Mouse (Mus musculus) small intestine, adult 2 months (tissue): ENCODE data around the gene App. TPM values are rescaled to one million over a fixed set of nuclear protein-coding genes. Genes with fewer than 3 reads are reported as not detected.

ENCODE experiments used
- H3K27ac ChIP-seq: fragments of 200-500 bp; 2 replicates; pipeline ENCODE4 v1.5.1; 2012; ENCODE audit warnings: low read depth, low read length, control low read depth, inconsistent platforms; ENCODE audit not compliant: insufficient read depth
- H3K27me3 ChIP-seq: fragments of 200-500 bp; 2 replicates; pipeline ENCODE4 v1.6.1; 2012; ENCODE audit warnings: mild to moderate bottlenecking, moderate library complexity, low read length, inconsistent platforms; ENCODE audit not compliant: control insufficient read depth, insufficient read depth
- H3K36me3 ChIP-seq: fragments of 200-500 bp; 2 replicates; pipeline ENCODE4 v1.6.1; 2012; ENCODE audit warnings: mild to moderate bottlenecking, low read length, control low read depth, inconsistent platforms; ENCODE audit not compliant: control insufficient read depth, insufficient read depth
- H3K4me1 ChIP-seq: fragments of 200-500 bp; 2 replicates; pipeline ENCODE4 v1.6.1; 2012; ENCODE audit warnings: low read length, inconsistent platforms, mixed read lengths; ENCODE audit not compliant: control insufficient read depth, insufficient read depth, insufficient read length
- H3K4me3 ChIP-seq: fragments of 200-500 bp; 2 replicates; pipeline ENCODE4 v1.5.1; 2012; ENCODE audit warnings: low read depth, mild to moderate bottlenecking, control low read depth, inconsistent platforms, low read length, moderate library complexity
- CTCF ChIP-seq: fragments of 200-500 bp; IDR thresholded peaks from 2 replicates; pipeline ENCODE4 v1.5.1; 2012; ENCODE audit warnings: low read depth, mild to moderate bottlenecking, control low read depth, inconsistent platforms, low read length, moderate library complexity, mixed read lengths; ENCODE audit not compliant: insufficient replicate concordance, insufficient read length; ENCODE audit errors: extremely low read depth
- POLR2A ChIP-seq: fragments of 200-500 bp; IDR thresholded peaks from 2 replicates; pipeline ENCODE4 v1.6.1; 2012; ENCODE audit warnings: low read depth, mild to moderate bottlenecking, control low read depth, inconsistent platforms, low read length, moderate library complexity
- WGBS: fragments of 180-500 bp; shearing (Covaris S2); methylation state at CpG from one replicate; pipeline ENCODE4 v1.1.7; 2018; 5-methylcytosine and 5-hydroxymethylcytosine counted together
- polyA plus RNA-seq: library from polyadenylated mRNA; depleted of rRNA; stranded (reverse); fragments of >200 nt; gene quantifications from 2 replicates; pipeline ENCODE4 v1.2.3, GENCODE M21; 2012

The App gene
- polyA plus RNA-seq, 1 experiment = 387 TPM

GRCm38 (mm10) chr16:84919087-84919486 lies 254.5 kb downstream of the App start:
- no peak overlapping the region for H3K27ac ChIP-seq
- 88% methylated on average over 3 of the region's 3 CpGs for WGBS
- H3K4me1 ChIP-seq = no peaks in the 10 kb centered on the region
- TF ChIP-seq CTCF = no peak
- TF ChIP-seq POLR2A = no peak
- H3K4me3 ChIP-seq = no peak overlapping the region
- H3K27me3 ChIP-seq = no peaks in the 10 kb centered on the region
- H3K36me3 ChIP-seq = no peaks in the 10 kb centered on the region

DNA sequence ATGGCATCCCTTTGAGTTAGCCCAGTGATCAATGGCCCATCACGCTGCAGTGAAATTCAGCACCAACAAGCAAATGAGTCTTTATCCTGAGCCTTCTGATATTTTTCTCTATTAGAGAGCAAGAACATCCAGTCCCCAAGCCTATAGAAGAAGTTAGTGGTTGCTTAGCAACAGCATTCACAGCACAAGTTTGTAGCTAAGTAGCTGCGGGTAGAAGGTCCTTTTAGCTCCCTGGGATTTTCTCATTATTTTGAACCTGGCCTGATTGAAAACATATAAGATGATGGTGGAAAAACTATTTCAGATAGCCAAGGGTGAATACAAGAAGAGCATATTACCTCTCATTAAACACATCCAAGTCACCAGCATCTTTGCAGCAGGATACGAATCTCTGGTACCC lies 256.8 kb downstream of the App start:
- WGBS = 65% methylated on average over 3 of the region's 3 CpGs
- no peak overlapping the region for H3K4me3 ChIP-seq
- H3K27me3 ChIP-seq = no peaks in the 10 kb centered on the region
- no peaks in the 10 kb centered on the region for H3K36me3 ChIP-seq
- no peaks in the 10 kb centered on the region for H3K4me1 ChIP-seq
- no peak overlapping the region for H3K27ac ChIP-seq
- TF ChIP-seq POLR2A (no peak), CTCF (no peak)

- WGBS = 93% methylated on average over 8 of the region's 8 CpGs
- Histone ChIP-seq H3K4me3 (no peak overlapping the region), H3K27ac (no peak overlapping the region), H3K4me1 (no peaks in the 10 kb centered on the region), H3K36me3 (no peaks in the 10 kb centered on the region), H3K27me3 (no peaks in the 10 kb centered on the region)
- TF ChIP-seq POLR2A (no peak), CTCF (no peak)
These were observed 261.9 kb downstream of the App start for GRCm38 (mm10) chr16:84911477-84912165.

- no peaks in the 10 kb centered on the region for H3K36me3 ChIP-seq
- no peak for TF ChIP-seq CTCF
- no peak for TF ChIP-seq POLR2A
- no peaks in the 10 kb centered on the region for H3K4me1 ChIP-seq
- whole genome bisulfite sequencing = 85% methylated on average over 4 of the region's 4 CpGs
- H3K27ac ChIP-seq = no peak overlapping the region
- no peak overlapping the region for H3K4me3 ChIP-seq
- no peaks in the 10 kb centered on the region for H3K27me3 ChIP-seq
These were observed 270.6 kb downstream of the App start for GRCm38 (mm10) chr16:84902995-84903394.
